Mouse (Mus musculus) stomach, embryonic 14.5 days (tissue): ENCODE measurements around the gene Cwc27. TPM values are rescaled to one million over a fixed set of nuclear protein-coding genes. Genes with fewer than 3 reads are reported as not detected.

Source experiments
- ATAC-seq: fragments of 200-750 bp; cut with Nextera tagmentation; 2 replicates; pipeline ENCODE4 v1.8.0; 2017; ENCODE audit warnings: low read depth, moderate TSS enrichment; ENCODE audit not compliant: insufficient number of reproducible peaks, insufficient read depth, low FRiP score
- H3K27ac ChIP-seq: fragments of 300-500 bp; sonication (generic); 2 replicates; pipeline ENCODE4 v1.5.1; 2014; ENCODE audit warnings: mild to moderate bottlenecking, low read length, moderate library complexity, mixed read lengths
- H3K27me3 ChIP-seq: fragments of 300-500 bp; sonication (generic); 2 replicates; pipeline ENCODE4 v1.6.1; 2014; ENCODE audit warnings: low read length, control low read depth, mixed read lengths; ENCODE audit not compliant: control insufficient read depth, insufficient read depth
- H3K36me3 ChIP-seq: fragments of 300-500 bp; sonication (generic); 2 replicates; pipeline ENCODE4 v1.6.1; 2014; ENCODE audit warnings: mild to moderate bottlenecking, control low read depth, low read length, moderate library complexity, mixed read lengths; ENCODE audit not compliant: control insufficient read depth, insufficient read depth
- H3K4me1 ChIP-seq: fragments of 300-500 bp; sonication (generic); 2 replicates; pipeline ENCODE4 v1.6.1; 2014; ENCODE audit warnings: low read length, control low read depth, mixed read lengths; ENCODE audit not compliant: control insufficient read depth, insufficient read depth
- H3K4me2 ChIP-seq: fragments of 300-500 bp; sonication (generic); replicated peaks from 2 replicates; pipeline ENCODE4 v1.6.1; 2014; ENCODE audit warnings: low read depth, low read length, control low read depth
- H3K4me3 ChIP-seq: fragments of 300-500 bp; sonication (generic); 2 replicates; pipeline ENCODE4 v1.5.1; 2014; ENCODE audit warnings: low read depth, low read length, control low read depth
- H3K9ac ChIP-seq: fragments of 300-500 bp; sonication (generic); replicated peaks from 2 replicates; pipeline ENCODE4 v1.6.1; 2014; ENCODE audit warnings: low read depth, mild to moderate bottlenecking, control low read depth, low read length, moderate library complexity, mixed read lengths
- H3K9me3 ChIP-seq: fragments of 300-500 bp; sonication (generic); 2 replicates; pipeline ENCODE4 v1.6.1; 2016; ENCODE audit warnings: low read depth, low read length, control low read depth; ENCODE audit not compliant: control insufficient read depth
- WGBS: fragments of 180-500 bp; shearing (Covaris S2); extraction: QIAGEN DNeasy Blood & Tissue Kit; methylation state at CpG from one replicate; pipeline ENCODE4 v1.1.7; 2014; 5-methylcytosine and 5-hydroxymethylcytosine counted together
- polyA plus RNA-seq: library from polyadenylated mRNA; unstranded; fragments of >200 nt; fragmentation: Nextera tagmentation; extraction: Ambion mirVana; gene quantifications from 2 replicates; pipeline ENCODE4 v1.2.1, GENCODE M21; 2014

Gene Cwc27
- polyA plus RNA-seq, 1 experiment from 2014 or later: 36.4 TPM

- no peak overlapping the region for H3K4me3 ChIP-seq
- no peaks in the 10 kb centered on the region for H3K36me3 ChIP-seq
- no peaks in the 10 kb centered on the region for H3K9me3 ChIP-seq
- H3K9ac ChIP-seq: no peak overlapping the region
- H3K27ac ChIP-seq: no peak overlapping the region
- H3K27me3 ChIP-seq: no peaks in the 10 kb centered on the region
- ATAC-seq: no peak
- 92% methylated on average over 18 of the region's 18 CpGs for WGBS
- no peaks in the 10 kb centered on the region for H3K4me1 ChIP-seq
- no peak overlapping the region for H3K4me2 ChIP-seq
These were observed 208.4 kb downstream of the Cwc27 start for GRCm38 (mm10) chr13:104608516-104608915.

- no peak overlapping the region for H3K4me3 ChIP-seq
- H3K27me3 ChIP-seq: no peaks in the 10 kb centered on the region
- ATAC-seq: no peak
- 68% methylated on average over 14 of the region's 14 CpGs for WGBS
- no peak overlapping the region for H3K4me2 ChIP-seq
- H3K36me3 ChIP-seq: no peaks in the 10 kb centered on the region
- H3K9ac ChIP-seq: no peak overlapping the region
- H3K4me1 ChIP-seq: no peaks in the 10 kb centered on the region
- no peaks in the 10 kb centered on the region for H3K9me3 ChIP-seq
- no peak overlapping the region for H3K27ac ChIP-seq
These were observed 210.0 kb downstream of the Cwc27 start for GRCm38 (mm10) chr13:104606786-104607580.

- Histone ChIP-seq H3K27ac (no peak overlapping the region), H3K4me1 (no peaks in the 10 kb centered on the region), H3K4me2 (no peak overlapping the region), H3K9ac (no peak overlapping the region), H3K36me3 (no peaks in the 10 kb centered on the region), H3K27me3 (no peaks in the 10 kb centered on the region), H3K9me3 (no peaks in the 10 kb centered on the region), H3K4me3 (no peak overlapping the region)
- no peak for ATAC-seq
- 73% methylated on average over 2 of the region's 2 CpGs for WGBS
These were observed 211.8 kb downstream of the Cwc27 start for GRCm38 (mm10) chr13:104605111-104605510.

GRCm38 (mm10) chr13:104602197-104602596, 214.7 kb downstream of the Cwc27 start:
- no peaks in the 10 kb centered on the region for H3K9me3 ChIP-seq
- H3K27ac ChIP-seq: no peak overlapping the region
- no peaks in the 10 kb centered on the region for H3K4me1 ChIP-seq
- no peak for ATAC-seq
- no peaks in the 10 kb centered on the region for H3K27me3 ChIP-seq
- no peak overlapping the region for H3K4me3 ChIP-seq
- no peak overlapping the region for H3K9ac ChIP-seq
- H3K4me2 ChIP-seq: no peak overlapping the region
- no peaks in the 10 kb centered on the region for H3K36me3 ChIP-seq
- 84% methylated on average over 6 of the region's 6 CpGs for WGBS

GRCm38 (mm10) chr13:104601783-104602182, 215.2 kb downstream of the Cwc27 start:
- no peak for ATAC-seq
- 88% methylated on average over 3 of the region's 3 CpGs for WGBS
- H3K9me3 ChIP-seq: no peaks in the 10 kb centered on the region

GRCm38 (mm10) chr13:104596199-104596598, 220.7 kb downstream of the Cwc27 start:
- Histone ChIP-seq H3K4me3 (no peak overlapping the region), H3K36me3 (no peaks in the 10 kb centered on the region)
- no peak for ATAC-seq

More at GRCm38 (mm10) chr13:104601783-104602182, 215.2 kb downstream of the Cwc27 start:
- H3K36me3 ChIP-seq: no peaks in the 10 kb centered on the region
- no peak overlapping the region for H3K4me3 ChIP-seq
- H3K27me3 ChIP-seq: no peaks in the 10 kb centered on the region
- H3K4me1 ChIP-seq: no peaks in the 10 kb centered on the region
- H3K9ac ChIP-seq: no peak overlapping the region
- no peak overlapping the region for H3K4me2 ChIP-seq
- no peak overlapping the region for H3K27ac ChIP-seq

GRCm38 (mm10) chr13:104594820-104595351, 222.1 kb downstream of the Cwc27 start:
- H3K9ac ChIP-seq: no peak overlapping the region
- no peak overlapping the region for H3K4me3 ChIP-seq
- H3K27me3 ChIP-seq: no peaks in the 10 kb centered on the region
- no peak overlapping the region for H3K4me2 ChIP-seq
- no peak overlapping the region for H3K27ac ChIP-seq
- WGBS: 77% methylated on average over 4 of the region's 4 CpGs
- H3K36me3 ChIP-seq: no peaks in the 10 kb centered on the region
- H3K9me3 ChIP-seq: no peaks in the 10 kb centered on the region
- no peak for ATAC-seq
- peaks cover 6% of the 10 kb centered on the region; the same call in 1 of the 2 replicates for H3K4me1 ChIP-seq

More at GRCm38 (mm10) chr13:104596199-104596598, 220.7 kb downstream of the Cwc27 start:
- no peaks in the 10 kb centered on the region for H3K9me3 ChIP-seq
- no peak overlapping the region for H3K9ac ChIP-seq
- no peak overlapping the region for H3K4me2 ChIP-seq
- no peaks in the 10 kb centered on the region for H3K4me1 ChIP-seq
- no peaks in the 10 kb centered on the region for H3K27me3 ChIP-seq
- no peak overlapping the region for H3K27ac ChIP-seq
- WGBS: 90% methylated on average over 4 of the region's 4 CpGs

GRCm38 (mm10) chr13:104590931-104591330, 226.0 kb downstream of the Cwc27 start:
- no peaks in the 10 kb centered on the region for H3K36me3 ChIP-seq
- WGBS: 84% methylated on average over 7 of the region's 7 CpGs
- no peak overlapping the region for H3K4me3 ChIP-seq
- peaks cover 6% of the 10 kb centered on the region; the same call in 1 of the 2 replicates for H3K4me1 ChIP-seq
- no peaks in the 10 kb centered on the region for H3K27me3 ChIP-seq
- H3K9ac ChIP-seq: no peak overlapping the region
- H3K27ac ChIP-seq: no peak overlapping the region
- no peaks in the 10 kb centered on the region for H3K9me3 ChIP-seq
- H3K4me2 ChIP-seq: no peak overlapping the region
- ATAC-seq: no peak
